Mouse (Mus musculus) midbrain, embryonic 11.5 days (tissue): Measurements from ENCODE around the gene Trpc2. TPM values are rescaled to one million over a fixed set of nuclear protein-coding genes. Genes with fewer than 3 reads are reported as not detected.
A peak's percentile ranks its signal among the peaks of the same experiment; 100 is the strongest.

Experiments used
- ATAC-seq: fragments of 200-750 bp; cut with Nextera tagmentation; 2 replicates; pipeline ENCODE4 v1.8.0; 2017; ENCODE audit warnings: moderate TSS enrichment, moderate library complexity; ENCODE audit not compliant: low FRiP score
- DNase-seq: peaks from one replicate; pipeline ENCODE4 v3.0.0; 2015; ENCODE audit warnings: low spot score; ENCODE audit errors: missing footprints
- H3K27ac ChIP-seq: fragments of 300-500 bp; sonication (generic); 2 replicates; pipeline ENCODE4 v1.5.1; 2014; ENCODE audit warnings: low read depth, low read length
- H3K27me3 ChIP-seq: fragments of 300-500 bp; sonication (generic); 2 replicates; pipeline ENCODE4 v1.6.1; 2014; ENCODE audit warnings: mild to moderate bottlenecking, low read length, moderate library complexity, mixed read lengths; ENCODE audit not compliant: control insufficient read depth, insufficient read depth
- H3K36me3 ChIP-seq: fragments of 300-500 bp; sonication (generic); 2 replicates; pipeline ENCODE4 v1.6.1; 2014; ENCODE audit warnings: mild to moderate bottlenecking, low read length, moderate library complexity, mixed read lengths; ENCODE audit not compliant: control insufficient read depth, insufficient read depth
- H3K4me1 ChIP-seq: fragments of 300-500 bp; sonication (generic); 2 replicates; pipeline ENCODE4 v1.6.1; 2014; ENCODE audit warnings: low read length; ENCODE audit not compliant: control insufficient read depth, insufficient read depth
- H3K4me2 ChIP-seq: fragments of 300-500 bp; sonication (generic); 2 replicates; pipeline ENCODE4 v1.6.1; 2014; ENCODE audit warnings: mild to moderate bottlenecking, moderate library complexity
- H3K4me3 ChIP-seq: fragments of 300-500 bp; sonication (generic); 2 replicates; pipeline ENCODE4 v1.5.1; 2014; ENCODE audit warnings: low read depth, low read length
- H3K9ac ChIP-seq: fragments of 300-500 bp; sonication (generic); 2 replicates; pipeline ENCODE4 v1.6.1; 2014; ENCODE audit warnings: low read length
- H3K9me3 ChIP-seq: fragments of 300-500 bp; sonication (generic); 2 replicates; pipeline ENCODE4 v1.6.1; 2016; ENCODE audit warnings: low read length; ENCODE audit not compliant: control insufficient read depth
- WGBS: fragments of 180-500 bp; shearing (Covaris S2); extraction: QIAGEN DNeasy Blood & Tissue Kit; methylation state at CpG from one replicate; pipeline ENCODE4 v1.1.7; 2014; 5-methylcytosine and 5-hydroxymethylcytosine counted together
- polyA plus RNA-seq: library from polyadenylated mRNA; unstranded; fragments of >200 nt; fragmentation: Nextera tagmentation; extraction: Ambion mirVana; gene quantifications from 2 replicates; pipeline ENCODE4 v1.2.1, GENCODE M21; 2014

Gene Trpc2
- polyA plus RNA-seq, 1 experiment from 2014 or later, result not detected

DNA sequence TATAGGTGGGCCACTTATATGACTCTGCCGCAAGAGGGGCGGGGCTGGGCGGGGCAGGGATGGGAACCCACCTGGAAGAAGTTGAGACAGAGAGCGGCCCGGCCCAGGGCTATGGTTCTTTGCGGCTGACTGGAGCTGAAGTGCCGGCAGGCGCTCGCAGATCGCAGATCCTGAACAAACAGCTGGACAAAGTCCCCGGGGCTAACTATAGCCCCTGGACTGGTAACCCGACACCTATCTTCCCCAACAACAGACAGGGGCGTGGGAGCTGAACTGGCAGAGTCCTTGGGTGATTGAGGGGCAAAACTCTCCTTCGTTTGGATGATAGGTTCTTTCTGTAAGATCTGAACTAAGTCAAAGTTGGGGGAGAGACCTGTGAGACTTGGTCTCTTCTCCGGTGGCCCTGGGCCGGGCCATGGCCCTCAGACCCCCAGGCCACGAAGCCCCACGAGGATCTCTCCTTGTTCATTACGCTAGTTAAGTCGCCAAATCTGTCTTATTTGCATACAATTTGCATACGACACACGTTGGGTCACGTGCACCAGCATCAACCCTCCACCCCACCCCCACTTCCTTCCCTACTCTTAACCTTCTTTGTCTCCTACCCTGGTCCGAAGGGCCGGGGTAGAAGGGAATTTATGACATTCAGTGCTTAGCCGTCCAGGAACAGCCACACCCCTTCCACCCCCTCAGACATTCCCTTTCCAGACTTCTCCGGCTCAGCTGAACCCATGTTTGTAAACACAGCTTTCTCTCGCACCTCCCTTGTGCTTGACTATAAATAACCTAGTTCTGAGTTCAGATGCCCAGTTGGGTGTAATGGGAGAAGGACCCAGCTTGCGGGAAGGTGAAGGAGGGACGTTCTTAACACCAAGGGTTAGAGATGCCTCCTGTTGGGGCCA is 17.1 kb downstream of the Trpc2 start:
- H3K9ac ChIP-seq, result peak overlapping the region; percentile 33; the same call in 1 of the 2 replicates
- H3K4me1 ChIP-seq, result peaks cover 10% of the 10 kb centered on the region
- H3K4me2 ChIP-seq, result peak overlapping the region; percentile 49
- 6% methylated on average over 30 of the region's 30 CpGs for WGBS
- peak overlapping the region; percentile 22 for H3K4me3 ChIP-seq
- DNase-seq, result peak; percentile 92
- H3K9me3 ChIP-seq, result no peaks in the 10 kb centered on the region
- no peaks in the 10 kb centered on the region for H3K36me3 ChIP-seq
- H3K27me3 ChIP-seq, result no peaks in the 10 kb centered on the region
- no peak overlapping the region for H3K27ac ChIP-seq
- ATAC-seq, result peak; percentile 71

DNA sequence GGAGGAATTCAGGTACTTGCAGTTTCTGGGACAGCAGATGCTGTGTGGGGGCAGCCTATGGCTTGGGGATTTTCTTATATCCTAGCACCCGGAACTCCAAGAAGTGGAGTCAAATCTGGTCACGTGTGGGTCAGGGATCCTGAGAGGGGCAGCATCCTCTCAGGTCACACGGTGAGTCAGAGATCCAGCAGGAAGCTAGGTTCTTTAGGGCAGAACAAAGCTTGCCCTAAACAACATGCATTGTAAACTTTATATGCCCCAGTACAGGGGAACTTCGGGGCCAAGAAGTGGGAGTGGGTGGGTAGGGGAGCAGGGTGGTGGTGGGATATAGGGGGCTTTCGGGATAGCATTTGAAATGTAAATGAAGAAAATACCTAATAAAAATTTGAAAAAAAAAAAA is 18.0 kb downstream of the Trpc2 start:
- Histone ChIP-seq H3K36me3 (no peaks in the 10 kb centered on the region), H3K9me3 (no peaks in the 10 kb centered on the region), H3K4me1 (peaks cover 10% of the 10 kb centered on the region), H3K4me3 (no peak overlapping the region), H3K27ac (no peak overlapping the region), H3K27me3 (no peaks in the 10 kb centered on the region), H3K4me2 (no peak overlapping the region; the same call in 1 of the 2 replicates), H3K9ac (no peak overlapping the region)
- ATAC-seq (no peak), DNase-seq (no peak)
- 56% methylated on average over 5 of the region's 5 CpGs for WGBS

DNA sequence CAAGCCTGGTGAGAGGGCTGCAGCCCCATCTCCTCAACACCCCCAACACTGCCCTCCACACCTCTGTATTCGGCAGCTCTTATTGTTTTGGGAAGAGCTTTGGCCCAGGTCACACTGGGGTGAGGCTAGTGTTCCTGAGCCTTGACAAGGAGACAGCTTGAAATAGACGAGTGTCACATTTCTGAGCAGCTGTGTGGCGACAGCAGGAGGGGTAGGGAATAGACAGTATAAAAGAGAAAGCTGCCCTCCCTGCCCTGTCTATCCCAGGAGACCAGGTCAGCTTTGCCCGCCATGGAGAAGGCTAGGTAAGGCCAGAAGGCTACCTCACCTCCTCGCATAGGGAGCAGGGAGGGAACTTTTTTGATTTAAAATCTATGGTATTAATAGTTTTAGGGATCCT is 18.6 kb downstream of the Trpc2 start, which contains the start of gene Art1:
Gene Art1 (plus strand): TSS at position 257 of the 400 bp plus-strand sequence.
- WGBS, result 42% methylated on average over 5 of the region's 5 CpGs
- H3K36me3 ChIP-seq, result no peaks in the 10 kb centered on the region
- peak; percentile 66 for DNase-seq
- H3K27me3 ChIP-seq, result no peaks in the 10 kb centered on the region
- H3K4me1 ChIP-seq, result peaks cover 10% of the 10 kb centered on the region
- no peak within 1 kb of the TSS; the same call in 1 of the 2 replicates for H3K4me2 ChIP-seq
- H3K9me3 ChIP-seq, result no peaks in the 10 kb centered on the region
- H3K4me3 ChIP-seq, result no peak within 1 kb of the TSS
- H3K9ac ChIP-seq, result no peak within 1 kb of the TSS
- ATAC-seq, result no peak
- H3K27ac ChIP-seq, result no peak within 1 kb of the TSS

DNA sequence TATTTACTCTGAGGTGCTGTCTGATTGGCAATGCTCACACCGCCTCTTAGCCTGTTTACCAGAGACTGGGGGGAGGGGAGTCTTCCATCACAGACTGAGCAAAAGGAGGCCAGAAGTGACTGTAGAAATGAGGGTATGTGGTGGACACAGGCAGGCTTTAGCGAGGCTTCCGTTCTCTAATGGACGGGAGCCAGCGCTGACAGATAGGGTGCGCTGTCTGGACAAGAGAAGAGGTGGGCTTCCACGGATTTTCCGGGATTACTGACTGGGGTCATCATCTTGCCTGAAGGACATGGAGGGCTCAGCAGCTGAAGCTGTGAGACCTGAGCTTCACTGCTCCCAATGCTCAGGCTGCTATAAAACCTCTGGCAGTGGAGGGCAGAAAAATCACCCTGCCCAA is 19.3 kb downstream of the Trpc2 start:
- no peaks in the 10 kb centered on the region for H3K9me3 ChIP-seq
- H3K9ac ChIP-seq, result no peak overlapping the region
- 46% methylated on average over 8 of the region's 8 CpGs for WGBS
- ATAC-seq (no peak), DNase-seq (peak; percentile 81)
- H3K4me1 ChIP-seq, result peaks cover 15% of the 10 kb centered on the region
- H3K4me2 ChIP-seq, result no peak overlapping the region
- H3K27me3 ChIP-seq, result no peaks in the 10 kb centered on the region; the same call in 1 of the 2 replicates
- H3K4me3 ChIP-seq, result no peak overlapping the region
- H3K27ac ChIP-seq, result no peak overlapping the region
- no peaks in the 10 kb centered on the region for H3K36me3 ChIP-seq

DNA sequence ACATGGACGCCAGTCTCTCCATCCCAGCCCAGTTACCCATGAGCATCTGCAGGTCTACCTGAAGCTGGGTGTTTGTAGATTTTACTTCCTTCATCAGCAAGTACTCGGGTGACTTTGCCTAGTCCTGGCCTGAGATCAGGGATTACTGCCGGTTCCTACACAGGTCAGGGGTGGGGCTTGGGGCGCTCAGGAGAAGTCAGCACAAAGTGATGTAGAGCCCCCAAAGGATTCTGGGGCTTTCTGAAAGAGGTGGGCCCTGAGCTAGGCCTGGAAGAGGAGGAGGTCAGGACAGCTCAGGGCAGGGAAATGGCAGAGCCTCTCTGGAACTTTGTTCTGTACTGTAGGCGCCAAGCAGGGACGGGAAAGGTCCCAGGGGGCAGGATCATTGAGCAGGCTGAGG is 19.8 kb downstream of the Trpc2 start:
- no peak for DNase-seq
- no peaks in the 10 kb centered on the region; the same call in 1 of the 2 replicates for H3K27me3 ChIP-seq
- no peak overlapping the region for H3K27ac ChIP-seq
- WGBS, result 41% methylated on average over 6 of the region's 6 CpGs
- no peaks in the 10 kb centered on the region for H3K36me3 ChIP-seq
- no peak overlapping the region for H3K4me2 ChIP-seq
- no peak overlapping the region for H3K4me3 ChIP-seq
- H3K9ac ChIP-seq, result no peak overlapping the region
- ATAC-seq, result no peak
- H3K9me3 ChIP-seq, result no peaks in the 10 kb centered on the region
- H3K4me1 ChIP-seq, result peaks cover 15% of the 10 kb centered on the region

DNA sequence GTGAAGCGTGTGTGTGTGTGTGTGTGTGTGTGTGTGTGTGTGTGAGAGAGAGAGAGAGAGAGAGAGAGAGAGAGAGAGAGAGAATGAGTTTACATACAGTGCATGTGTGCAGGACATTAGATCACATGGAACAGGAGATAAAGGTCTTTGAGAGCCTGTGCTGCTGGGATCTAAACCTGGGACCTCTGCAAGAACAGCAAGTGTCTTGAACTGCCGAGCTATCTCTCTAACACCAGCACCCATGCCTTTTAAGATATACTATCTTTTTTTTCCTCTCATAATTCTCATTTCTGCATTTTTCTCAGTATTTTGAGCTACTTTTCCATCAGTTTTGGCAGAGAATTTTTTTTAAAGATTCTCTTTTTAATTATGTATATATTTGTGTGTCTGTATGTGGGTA is 20.6 kb downstream of the Trpc2 start:
- Histone ChIP-seq H3K4me3 (no peak overlapping the region), H3K36me3 (no peaks in the 10 kb centered on the region), H3K4me1 (peaks cover 15% of the 10 kb centered on the region), H3K9me3 (no peaks in the 10 kb centered on the region), H3K4me2 (no peak overlapping the region), H3K27me3 (no peaks in the 10 kb centered on the region; the same call in 1 of the 2 replicates), H3K9ac (no peak overlapping the region), H3K27ac (no peak overlapping the region)
- no peak for ATAC-seq
- peak; percentile 35 for DNase-seq
- WGBS, result 88% methylated on average over 2 of the region's 2 CpGs

DNA sequence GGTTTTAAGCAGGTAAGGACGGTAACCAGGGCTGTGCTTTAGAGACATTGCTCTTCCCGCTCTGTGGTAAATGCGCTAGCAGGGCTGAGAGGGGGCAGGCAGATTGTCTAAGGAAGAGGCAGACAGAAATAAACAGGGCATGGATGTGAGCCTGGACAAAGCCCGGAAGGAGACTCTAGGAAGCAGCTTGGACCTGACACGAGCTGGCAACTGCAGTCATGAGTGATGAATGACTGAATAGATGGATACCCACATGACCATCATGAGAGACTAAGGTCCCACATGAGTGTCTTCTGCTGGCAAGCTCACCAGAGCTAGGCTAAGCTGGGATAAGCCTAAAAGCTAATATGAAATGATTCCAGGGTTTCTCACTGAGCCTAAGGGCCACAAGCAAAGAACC is 21.2 kb downstream of the Trpc2 start:
- Histone ChIP-seq H3K9me3 (no peaks in the 10 kb centered on the region), H3K36me3 (no peaks in the 10 kb centered on the region), H3K9ac (no peak overlapping the region), H3K27ac (no peak overlapping the region), H3K27me3 (no peaks in the 10 kb centered on the region; the same call in 1 of the 2 replicates), H3K4me2 (no peak overlapping the region), H3K4me3 (no peak overlapping the region), H3K4me1 (peaks cover 15% of the 10 kb centered on the region)
- ATAC-seq (no peak), DNase-seq (peak; percentile 23)
- 87% methylated on average over 5 of the region's 5 CpGs for WGBS

DNA sequence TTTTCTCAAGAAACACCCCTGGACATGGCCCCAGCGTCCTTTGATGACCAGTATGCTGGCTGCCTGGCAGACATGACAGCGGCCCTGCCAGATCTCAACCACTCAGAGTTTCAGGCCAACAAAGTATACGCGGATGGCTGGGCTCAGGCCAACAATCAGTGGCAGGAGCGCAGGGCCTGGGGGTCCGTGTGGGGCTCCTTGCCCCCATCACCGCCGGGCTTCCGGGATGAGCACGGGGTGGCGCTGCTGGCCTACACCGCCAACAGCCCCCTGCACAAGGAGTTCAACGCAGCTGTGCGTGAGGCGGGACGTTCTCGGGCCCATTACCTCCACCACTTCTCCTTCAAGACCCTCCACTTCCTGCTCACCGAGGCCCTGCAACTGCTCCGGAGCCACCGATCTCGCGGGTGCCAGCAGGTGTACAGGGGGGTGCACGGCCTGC is 23.8 kb downstream of the Trpc2 start:
- peak overlapping the region; percentile 49 for H3K9ac ChIP-seq
- no peak overlapping the region; the same call in 1 of the 2 replicates for H3K4me3 ChIP-seq
- peak overlapping the region; percentile 45 for H3K4me2 ChIP-seq
- ATAC-seq (peak; percentile 25; the same call in 1 of the 2 replicates), DNase-seq (peak; percentile 86)
- H3K27ac ChIP-seq, result no peak overlapping the region
- 20% methylated on average over 23 of the region's 23 CpGs for WGBS
- H3K36me3 ChIP-seq, result no peaks in the 10 kb centered on the region
- no peaks in the 10 kb centered on the region; the same call in 1 of the 2 replicates for H3K27me3 ChIP-seq
- H3K4me1 ChIP-seq, result peaks cover 5% of the 10 kb centered on the region
- H3K9me3 ChIP-seq, result no peaks in the 10 kb centered on the region

DNA sequence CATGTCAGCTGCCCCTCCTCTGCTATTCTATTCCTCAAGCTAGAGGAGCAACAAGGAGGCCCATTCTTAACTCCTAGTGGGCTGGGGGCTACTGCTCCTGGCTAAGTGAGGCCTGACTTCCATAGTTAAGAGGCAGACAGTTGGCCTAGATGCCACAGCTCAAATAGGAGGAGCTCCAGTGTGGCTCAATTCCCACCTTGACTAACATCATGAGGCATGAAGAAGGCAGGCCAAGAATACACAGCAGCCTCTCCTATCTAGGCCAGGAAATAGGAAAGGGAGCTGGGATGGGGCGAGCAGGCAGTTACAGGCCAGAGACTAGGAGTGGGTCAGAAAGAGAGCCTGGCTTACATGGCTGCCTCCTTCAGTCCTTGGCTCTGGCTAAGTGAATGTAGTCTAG is 25.3 kb downstream of the Trpc2 start:
- no peak overlapping the region for H3K9ac ChIP-seq
- no peaks in the 10 kb centered on the region; the same call in 1 of the 2 replicates for H3K27me3 ChIP-seq
- WGBS, result 84% methylated on average over 1 of the region's 1 CpGs
- no peaks in the 10 kb centered on the region for H3K36me3 ChIP-seq
- H3K27ac ChIP-seq, result no peak overlapping the region
- no peaks in the 10 kb centered on the region for H3K9me3 ChIP-seq
- no peak overlapping the region for H3K4me3 ChIP-seq
- ATAC-seq (no peak), DNase-seq (no peak)
- H3K4me1 ChIP-seq, result peaks cover 5% of the 10 kb centered on the region
- H3K4me2 ChIP-seq, result no peak overlapping the region
